Mouse (Mus musculus) MEL (cell line): ENCODE measurements around the gene Foxe3. TPM values are rescaled to one million over a fixed set of nuclear protein-coding genes. Genes with fewer than 3 reads are reported as not detected.

Source experiments
- DNase-seq: peaks from one replicate; pipeline ENCODE4 v3.0.0; 2011; ENCODE audit warnings: low read depth, low spot score
- H3K27ac ChIP-seq: 2 replicates; pipeline ENCODE4 v1.5.1; 2012; ENCODE audit warnings: low read depth, mild to moderate bottlenecking, control low read depth, low read length, moderate library complexity; ENCODE audit not compliant: control insufficient read depth
- H3K27me3 ChIP-seq, 2 experiments: fragments of 150-350 bp in 1 of 2; sonication (generic) in 1 of 2; 2 replicates each; pipeline ENCODE4 v1.6.1; 2012; ENCODE audit warnings: low read length in 2 of 2, mild to moderate bottlenecking in 2 of 2, improper control_type of control experiment in 1 of 2, moderate library complexity in 1 of 2; ENCODE audit not compliant: insufficient read depth in 2 of 2, control insufficient read depth in 1 of 2
- H3K36me3 ChIP-seq, 2 experiments: 2 replicates each; pipeline ENCODE4 v1.6.1; 2012 to 2014; ENCODE audit warnings: low read length in 2 of 2, improper control_type of control experiment in 1 of 2, inconsistent platforms in 1 of 2, mild to moderate bottlenecking in 1 of 2; ENCODE audit not compliant: insufficient read depth in 2 of 2, control insufficient read depth in 1 of 2
- H3K4me1 ChIP-seq, 2 experiments: fragments of 150-350 bp in 1 of 2; sonication (generic) in 1 of 2; 2 replicates each; pipeline ENCODE4 v1.6.1; 2012; ENCODE audit warnings: low read length in 2 of 2, improper control_type of control experiment in 1 of 2, mild to moderate bottlenecking in 1 of 2; ENCODE audit not compliant: insufficient read depth in 2 of 2, control insufficient read depth in 1 of 2
- H3K4me3 ChIP-seq, 2 experiments: fragments of 150-350 bp in 1 of 2; sonication (generic) in 1 of 2; 2 replicates each; pipeline ENCODE4 v1.5.1; 2012; ENCODE audit warnings: low read depth in 2 of 2, low read length in 2 of 2, mild to moderate bottlenecking in 2 of 2, moderate library complexity in 2 of 2, control low read depth in 1 of 2, improper control_type of control experiment in 1 of 2; ENCODE audit not compliant: control insufficient read depth in 1 of 2, insufficient read depth in 1 of 2
- H3K79me2 ChIP-seq: 2 replicates; pipeline ENCODE4 v1.6.1; 2012; ENCODE audit warnings: mild to moderate bottlenecking, low read length, moderate library complexity; ENCODE audit not compliant: control insufficient read depth, poor library complexity, insufficient read depth
- H3K9ac ChIP-seq: 2 replicates; pipeline ENCODE4 v1.6.1; 2012; ENCODE audit warnings: low read depth, mild to moderate bottlenecking, control low read depth, low read length, moderate library complexity; ENCODE audit not compliant: control insufficient read depth, poor library complexity, severe bottlenecking
- H3K9me3 ChIP-seq: fragments of 150-350 bp; sonication (generic); replicated peaks from 2 replicates; pipeline ENCODE4 v1.6.1; 2012; ENCODE audit warnings: mild to moderate bottlenecking, low read length, improper control_type of control experiment, moderate library complexity; ENCODE audit not compliant: insufficient read depth
- BHLHE40 ChIP-seq: IDR thresholded peaks from 2 replicates; pipeline ENCODE4 v1.6.1; 2012; ENCODE audit warnings: low read depth, mild to moderate bottlenecking, inconsistent platforms, low read length, improper control_type of control experiment, borderline replicate concordance
- CHD1 ChIP-seq: IDR thresholded peaks from 2 replicates; pipeline ENCODE4 v1.6.1; 2012; ENCODE audit warnings: low read depth, mild to moderate bottlenecking, inconsistent platforms, low read length, improper control_type of control experiment
- CHD2 ChIP-seq: IDR thresholded peaks from 2 replicates; pipeline ENCODE4 v1.6.1; 2011; ENCODE audit warnings: low read length, improper control_type of control experiment
- CTCF ChIP-seq, 3 experiments: IDR thresholded peaks in 2 of 3; conservative IDR thresholded peaks in 1 of 3; 2 replicates each; pipeline ENCODE4 v1.5.1; 2011 to 2012; ENCODE audit warnings: low read length in 3 of 3, low read depth in 2 of 3, mild to moderate bottlenecking in 2 of 3, improper control_type of control experiment in 1 of 3, inconsistent platforms in 1 of 3, mixed read lengths in 1 of 3, moderate library complexity in 1 of 3; ENCODE audit not compliant: control insufficient read depth in 1 of 3, insufficient read depth in 1 of 3, poor library complexity in 1 of 3, severe bottlenecking in 1 of 3
- ELF1 ChIP-seq: IDR thresholded peaks from 2 replicates; pipeline ENCODE4 v1.6.1; 2014; ENCODE audit warnings: low read depth, mild to moderate bottlenecking, inconsistent platforms, low read length, improper control_type of control experiment, moderate library complexity
- GABPA ChIP-seq: IDR thresholded peaks from 2 replicates; pipeline ENCODE4 v1.6.1; 2012; ENCODE audit warnings: low read depth, mild to moderate bottlenecking, inconsistent platforms, low read length, improper control_type of control experiment, moderate library complexity
- GATA1 ChIP-seq: IDR thresholded peaks from 2 replicates; pipeline ENCODE4 v1.6.1; 2011; ENCODE audit warnings: low read depth, low read length, improper control_type of control experiment
- HCFC1 ChIP-seq: IDR thresholded peaks from 2 replicates; pipeline ENCODE4 v1.6.1; 2012; ENCODE audit warnings: low read depth, mild to moderate bottlenecking, inconsistent platforms, low read length, improper control_type of control experiment, moderate library complexity
- MAFK ChIP-seq: IDR thresholded peaks from 2 replicates; pipeline ENCODE4 v1.6.1; 2011; ENCODE audit warnings: low read depth, mild to moderate bottlenecking, low read length, improper control_type of control experiment, borderline replicate concordance
- MAX ChIP-seq: IDR thresholded peaks from 2 replicates; pipeline ENCODE4 v1.6.1; 2011; ENCODE audit warnings: low read length, improper control_type of control experiment
- MAZ ChIP-seq: IDR thresholded peaks from 2 replicates; pipeline ENCODE4 v1.6.1; 2012; ENCODE audit warnings: low read depth, mild to moderate bottlenecking, inconsistent platforms, low read length, improper control_type of control experiment
- MYB ChIP-seq: IDR thresholded peaks from 2 replicates; pipeline ENCODE4 v1.6.1; 2011; ENCODE audit warnings: mild to moderate bottlenecking, low read depth, low read length, improper control_type of control experiment
- NELFE ChIP-seq: IDR thresholded peaks from 2 replicates; pipeline ENCODE4 v1.6.1; 2011; ENCODE audit warnings: low read depth, low read length, improper control_type of control experiment
- POLR2AphosphoS2 ChIP-seq: IDR thresholded peaks from 2 replicates; pipeline ENCODE4 v1.6.1; 2011; ENCODE audit warnings: low read length, improper control_type of control experiment
- POLR2AphosphoS5 ChIP-seq: IDR thresholded peaks from 2 replicates; pipeline ENCODE4 v1.6.1; 2012; ENCODE audit warnings: low read depth, borderline replicate concordance, mild to moderate bottlenecking, inconsistent platforms, low read length, moderate library complexity, mixed read lengths
- RAD21 ChIP-seq: IDR thresholded peaks from 2 replicates; pipeline ENCODE4 v1.6.1; 2011; ENCODE audit warnings: mild to moderate bottlenecking, low read depth, low read length, improper control_type of control experiment
- RCOR1 ChIP-seq: IDR thresholded peaks from 2 replicates; pipeline ENCODE4 v1.6.1; 2012; ENCODE audit warnings: low read depth, mild to moderate bottlenecking, inconsistent platforms, low read length, improper control_type of control experiment
- SIN3A ChIP-seq: IDR thresholded peaks from 2 replicates; pipeline ENCODE4 v1.6.1; 2012; ENCODE audit warnings: low read length, improper control_type of control experiment, inconsistent platforms
- SMC3 ChIP-seq: IDR thresholded peaks from 2 replicates; pipeline ENCODE4 v1.6.1; 2011; ENCODE audit warnings: low read depth, low read length, improper control_type of control experiment
- TAL1 ChIP-seq: IDR thresholded peaks from 2 replicates; pipeline ENCODE4 v1.6.1; 2012; ENCODE audit warnings: mild to moderate bottlenecking, inconsistent platforms, low read length, moderate library complexity, mixed read lengths
- TBP ChIP-seq: IDR thresholded peaks from 2 replicates; pipeline ENCODE4 v1.8.0; 2011; ENCODE audit warnings: low read depth, low read length, improper control_type of control experiment
- USF1 ChIP-seq: IDR thresholded peaks from 2 replicates; pipeline ENCODE4 v1.6.1; 2014; ENCODE audit warnings: low read depth, mild to moderate bottlenecking, inconsistent platforms, low read length, improper control_type of control experiment, moderate library complexity
- ZKSCAN1 ChIP-seq: IDR thresholded peaks from 2 replicates; pipeline ENCODE4 v1.6.1; 2012; ENCODE audit warnings: low read depth, mild to moderate bottlenecking, inconsistent platforms, low read length, improper control_type of control experiment, moderate library complexity
- ZMIZ1 ChIP-seq: IDR thresholded peaks from 2 replicates; pipeline ENCODE4 v1.6.1; 2012; ENCODE audit warnings: low read depth, mild to moderate bottlenecking, inconsistent platforms, low read length, improper control_type of control experiment, moderate library complexity
- ZNF384 ChIP-seq: IDR thresholded peaks from 2 replicates; pipeline ENCODE4 v1.6.1; 2012; ENCODE audit warnings: low read depth, mild to moderate bottlenecking, inconsistent platforms, low read length, improper control_type of control experiment
- polyA plus RNA-seq, 2 experiments: library from polyadenylated mRNA; stranded (reverse) in 1 of 2; unstranded in 1 of 2; fragments of >175 nt in 1 of 2; fragments of >200 nt in 1 of 2; gene quantifications; 2 replicates each; pipeline versions ENCODE4 v1.2.1 to v1.2.4; 2012; ENCODE audit warnings: low replicate concordance in 2 of 2, low read depth in 1 of 2; ENCODE audit not compliant: insufficient read length in 2 of 2, insufficient read depth in 1 of 2, missing spikeins in 1 of 2
- total RNA-seq: library from RNA; depleted of rRNA; stranded (reverse); fragments of 300-350 nt; gene quantifications from 2 replicates; pipeline ENCODE4 v1.2.3, GENCODE M21; 2012

Gene Foxe3
- total and polyA plus RNA-seq, 3 experiments, result not detected

DNA sequence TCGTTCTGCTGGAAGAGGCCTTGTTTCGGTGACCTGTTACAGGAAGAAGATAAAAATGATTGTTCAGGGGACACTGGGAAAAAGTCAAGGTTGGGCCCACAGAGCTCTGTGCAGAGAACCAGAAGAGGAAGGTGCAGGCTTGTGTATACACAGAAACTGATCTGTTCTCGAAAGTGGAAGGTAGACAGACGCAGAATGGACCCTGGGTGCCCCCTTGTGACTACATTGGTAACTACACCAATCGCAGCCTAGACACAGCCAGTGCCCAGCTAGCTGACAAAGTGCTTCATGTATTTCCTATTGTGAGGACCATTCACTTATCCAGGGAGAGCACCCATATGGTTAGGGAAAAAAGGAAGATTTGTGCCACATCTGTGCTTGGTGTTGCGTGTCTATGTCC, 21.6 kb upstream of the Foxe3 start (continued):
- TF ChIP-seq BHLHE40, result no peak
- TF ChIP-seq TAL1, result no peak
- TF ChIP-seq MYB, result no peak
- TF ChIP-seq ZKSCAN1, result no peak
- no peak for TF ChIP-seq HCFC1
- no peak for TF ChIP-seq MAFK
- no peak for TF ChIP-seq CHD1
- no peak for TF ChIP-seq TBP
- 0 out of 2 replicates have a peak, but pooled peaks have one; percentile 43 for TF ChIP-seq SIN3A

DNA sequence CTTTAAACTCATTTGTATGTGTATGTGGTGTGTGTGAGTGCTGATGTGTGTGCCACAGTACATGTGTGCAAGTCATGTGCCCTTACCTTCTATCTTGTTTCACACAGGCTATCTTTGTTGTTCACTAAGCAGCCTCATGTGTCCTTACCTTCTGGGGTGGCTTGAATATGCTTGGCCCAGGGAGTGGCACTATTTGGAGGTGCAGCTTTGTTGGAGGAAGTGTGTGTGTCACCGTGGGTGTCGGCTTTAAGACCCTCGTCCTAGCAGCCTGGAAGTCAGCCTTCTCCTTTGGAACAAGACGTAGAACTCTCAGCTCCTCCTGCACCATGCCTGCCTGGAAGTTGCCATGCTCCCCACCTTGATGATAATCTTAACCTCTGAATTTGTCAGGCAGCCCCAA, 20.6 kb upstream of the Foxe3 start:
- 0 out of 4 replicates have a peak, but pooled peaks cover 0 to 2% of the 10 kb centered on the region in 2 experiments for H3K4me1 ChIP-seq
- H3K4me3 ChIP-seq, result no peak overlapping the region
- DNase-seq, result no peak

DNA sequence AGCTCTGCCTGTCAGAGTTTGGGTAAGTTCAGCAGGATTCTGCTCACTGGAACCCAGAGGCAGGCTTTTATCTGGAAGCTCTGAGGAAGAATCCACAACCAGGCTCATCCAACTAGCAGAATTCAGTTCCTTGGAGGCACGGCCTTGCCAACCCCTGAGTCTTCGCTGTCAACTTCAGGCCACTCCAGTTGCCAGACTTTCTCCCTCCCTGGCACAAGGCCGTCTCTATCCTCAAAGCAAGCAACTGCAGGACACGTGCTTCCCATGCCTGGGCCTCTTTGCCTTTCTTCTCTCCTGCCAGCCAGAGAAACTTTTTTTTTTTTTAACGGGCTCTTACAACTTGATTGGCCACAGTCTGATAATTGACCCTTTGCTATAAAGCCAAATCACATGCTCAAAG, 19.2 kb upstream of the Foxe3 start:
- H3K9ac ChIP-seq, result no peak overlapping the region
- H3K4me3 ChIP-seq, result no peak overlapping the region
- H3K27ac ChIP-seq, result no peak overlapping the region
- DNase-seq, result no peak
- 0 out of 4 replicates have a peak, but pooled peaks cover 0 to 2% of the 10 kb centered on the region in 2 experiments for H3K4me1 ChIP-seq
- no peaks in the 10 kb centered on the region for H3K36me3 ChIP-seq
- no peaks in the 10 kb centered on the region for H3K79me2 ChIP-seq
- no peaks in the 10 kb centered on the region for H3K27me3 ChIP-seq
- H3K9me3 ChIP-seq, result no peaks in the 10 kb centered on the region
- TF ChIP-seq ZKSCAN1 (no peak), MYB (no peak), RAD21 (no peak), ZNF384 (no peak), TBP (no peak), POLR2AphosphoS5 (no peak), TAL1 (no peak), NELFE (no peak), CTCF (IDR thresholded peaks at IDR 0.05 in 2 of 3, conservative IDR thresholded peaks at IDR 0.05 in 1 of 3; ENCODE audit: control insufficient read depth in 1 of 3, insufficient read depth in 1 of 3, low read depth in 2 of 3, low read length in 3 of 3, poor library complexity in 1 of 3, severe bottlenecking in 1 of 3) (no peak), CHD2 (no peak), BHLHE40 (no peak), ZMIZ1 (no peak), POLR2AphosphoS2 (no peak), MAX (no peak), GABPA (no peak)
- TF ChIP-seq, all 39 proteins: peak for 0

More for the DNA sequence above, 20.6 kb upstream of the Foxe3 start:
- Histone ChIP-seq H3K79me2 (no peaks in the 10 kb centered on the region), H3K36me3 (no peaks in the 10 kb centered on the region), H3K9me3 (no peaks in the 10 kb centered on the region), H3K27ac (no peak overlapping the region), H3K27me3 (no peaks in the 10 kb centered on the region; a peak in 1 of 4 replicates), H3K9ac (no peak overlapping the region)
- no peak for TF ChIP-seq TBP
- TF ChIP-seq USF1, result no peak
- no peak for TF ChIP-seq ZKSCAN1
- no peak for TF ChIP-seq RCOR1
- TF ChIP-seq TAL1, result no peak
- TF ChIP-seq ELF1, result no peak
- TF ChIP-seq MAFK, result no peak
- TF ChIP-seq SMC3, result no peak
- TF ChIP-seq MAZ, result no peak
- no peak for TF ChIP-seq POLR2AphosphoS2
- no peak for TF ChIP-seq GATA1
- TF ChIP-seq MAX, result no peak
- TF ChIP-seq GABPA, result no peak
